8 mouse cellular contexts compared by ENCODE assay signal in the genomic region with DNA sequence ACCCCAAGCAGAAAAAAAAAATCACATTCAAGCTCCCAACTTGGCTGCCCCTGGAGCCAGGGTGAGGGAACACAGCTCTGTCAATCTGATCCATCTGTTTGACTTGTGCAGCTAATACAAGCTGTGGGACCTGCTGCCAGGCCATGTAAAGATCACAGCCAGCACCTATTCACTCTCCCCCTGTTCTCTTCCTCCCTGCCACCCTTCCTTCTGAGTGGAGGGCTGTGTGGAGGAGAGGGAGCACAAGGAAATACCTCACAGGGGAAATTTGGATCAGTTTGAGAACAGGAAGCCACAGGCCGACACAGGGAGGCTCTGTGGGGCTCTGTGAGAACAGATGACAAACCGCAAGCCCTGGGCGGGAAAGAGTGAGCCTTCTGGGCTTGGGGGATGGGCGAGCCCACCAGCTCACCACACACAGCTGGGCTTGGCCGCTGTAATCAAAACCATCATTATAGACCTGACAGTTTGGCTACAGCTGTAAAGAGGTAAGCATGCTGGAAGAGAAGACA. TPM values are rescaled to one million over a fixed set of nuclear protein-coding genes. Genes with fewer than 3 reads are reported as not detected.
DNase-seq lines count a peak whose midpoint lies in the region; ATAC-seq and TF ChIP-seq lines count a peak whose summit lies in the region.

No protein-coding gene starts in this region.

- no peak for TF ChIP-seq CTCF in E14TG2a.4 (conservative IDR thresholded peaks at IDR 0.05; ENCODE audit: low read length)

- peak overlapping the region; percentile 27; the same call in 1 of the 2 replicates for H3K27ac ChIP-seq in forebrain, embryonic 11.5 days (ENCODE audit: low read depth, low read length)
- H3K27ac ChIP-seq in limb, embryonic 11.5 days (replicated peaks; ENCODE audit: low read depth, low read length): peak overlapping the region; percentile 70
- peak overlapping the region; percentile 71; the same call in 1 of the 2 replicates for H3K27ac ChIP-seq in neural tube, embryonic 11.5 days (ENCODE audit: low read depth, low read length)

- peak overlapping the region; percentile 57 for H3K4me3 ChIP-seq in E14TG2a.4 (replicated peaks; ENCODE audit: low read length)
- H3K4me3 ChIP-seq in forebrain, embryonic 11.5 days (ENCODE audit: low read depth, low read length): no peak overlapping the region
- H3K4me3 ChIP-seq in limb, embryonic 11.5 days (ENCODE audit: low read depth, low read length): no peak overlapping the region
- H3K4me3 ChIP-seq in neural tube, embryonic 11.5 days (ENCODE audit: low read depth, low read length): no peak overlapping the region

- peak; percentile 13 to 33 for DNase-seq in heart, adult 18-20 months
- DNase-seq in heart, adult 9 months (ENCODE audit: low spot score in 2 of 2): no peak
- peak; percentile 77 for DNase-seq in forebrain, embryonic 11.5 days (ENCODE audit: low spot score)
- peak; percentile 88 for DNase-seq in limb, embryonic 11.5 days (ENCODE audit: low spot score)
- peak; percentile 77 for DNase-seq in neural tube, embryonic 11.5 days (ENCODE audit: low spot score)
- no peak for DNase-seq in frontal cortex, postnatal 36 days (ENCODE audit: low spot score in 2 of 2)
- no peak for DNase-seq in right cerebral cortex, postnatal 4 days

- peak overlapping the region; percentile 37 for H3K9ac ChIP-seq in forebrain, embryonic 11.5 days (ENCODE audit: low read length)
- H3K9ac ChIP-seq in limb, embryonic 11.5 days (ENCODE audit: low read length): no peak overlapping the region
- peak overlapping the region; percentile 30 for H3K9ac ChIP-seq in neural tube, embryonic 11.5 days (ENCODE audit: low read length)

- H3K4me1 ChIP-seq in E14TG2a.4 (replicated peaks; ENCODE audit: low read depth, low read length): peaks cover 96% of the 10 kb centered on the region
- H3K4me1 ChIP-seq in forebrain, embryonic 11.5 days (replicated peaks; ENCODE audit: control insufficient read depth, insufficient read depth, low read length): peaks cover 29% of the 10 kb centered on the region
- peaks cover 68% of the 10 kb centered on the region for H3K4me1 ChIP-seq in limb, embryonic 11.5 days (ENCODE audit: control insufficient read depth, insufficient read depth, low read length)
- peaks cover 51% of the 10 kb centered on the region for H3K4me1 ChIP-seq in neural tube, embryonic 11.5 days (ENCODE audit: control insufficient read depth, insufficient read depth, low read length)

- H3K4me2 ChIP-seq in forebrain, embryonic 11.5 days (ENCODE audit: low read depth, low read length, severe bottlenecking): no peak overlapping the region
- H3K4me2 ChIP-seq in limb, embryonic 11.5 days (ENCODE audit: low read depth, severe bottlenecking): peak overlapping the region; percentile 2; the same call in 1 of the 2 replicates
- no peak overlapping the region for H3K4me2 ChIP-seq in neural tube, embryonic 11.5 days (ENCODE audit: low read depth)

- peak; percentile 42 for ATAC-seq in forebrain, embryonic 11.5 days (replicated peaks; ENCODE audit: low FRiP score)
- ATAC-seq in limb, embryonic 11.5 days (ENCODE audit: insufficient number of reproducible peaks, low FRiP score, low TSS enrichment, low read depth): peak; percentile 78
- ATAC-seq in neural tube, embryonic 11.5 days (ENCODE audit: insufficient read depth, low FRiP score, low TSS enrichment): peak; percentile 49

- no peaks in the 10 kb centered on the region for H3K27me3 ChIP-seq in E14TG2a.4 (ENCODE audit: insufficient read depth, low read length)
- no peaks in the 10 kb centered on the region; the same call in 1 of the 2 replicates for H3K27me3 ChIP-seq in forebrain, embryonic 11.5 days (ENCODE audit: control insufficient read depth, insufficient read depth, low read length)
- H3K27me3 ChIP-seq in limb, embryonic 11.5 days (ENCODE audit: control insufficient read depth, insufficient read depth, low read length): no peaks in the 10 kb centered on the region
- no peaks in the 10 kb centered on the region for H3K27me3 ChIP-seq in neural tube, embryonic 11.5 days (ENCODE audit: control insufficient read depth, insufficient read depth, low read length)

- H3K9me3 ChIP-seq in E14TG2a.4 (ENCODE audit: low read length): no peaks in the 10 kb centered on the region
- H3K9me3 ChIP-seq in forebrain, embryonic 11.5 days (ENCODE audit: control insufficient read depth, low read length): no peaks in the 10 kb centered on the region
- no peaks in the 10 kb centered on the region for H3K9me3 ChIP-seq in limb, embryonic 11.5 days (ENCODE audit: control insufficient read depth, low read length)
- no peaks in the 10 kb centered on the region; the same call in 1 of the 2 replicates for H3K9me3 ChIP-seq in neural tube, embryonic 11.5 days (ENCODE audit: control insufficient read depth, low read length)

- WGBS in forebrain, embryonic 11.5 days: 10% methylated on average over 5 of the region's 5 CpGs
- 2% methylated on average over 5 of the region's 5 CpGs for WGBS in limb, embryonic 11.5 days
- 0% methylated on average over 5 of the region's 5 CpGs for WGBS in neural tube, embryonic 11.5 days

- H3K36me3 ChIP-seq in E14TG2a.4 (ENCODE audit: insufficient read depth, low read length): peaks cover 91% of the 10 kb centered on the region
- peaks cover 20% of the 10 kb centered on the region for H3K36me3 ChIP-seq in forebrain, embryonic 11.5 days (ENCODE audit: control insufficient read depth, insufficient read depth, low read length)
- H3K36me3 ChIP-seq in limb, embryonic 11.5 days (ENCODE audit: control insufficient read depth, insufficient read depth, low read length): peaks cover 26% of the 10 kb centered on the region
- peaks cover 14% of the 10 kb centered on the region for H3K36me3 ChIP-seq in neural tube, embryonic 11.5 days (ENCODE audit: control insufficient read depth, insufficient read depth, low read length)

RNA-seq across cellular contexts. Expression of a gene that starts 31.1 kb away (rescaled TPM):
- total RNA-seq in heart, adult 18-20 months (2021): 1 to 10 TPM; 3.8 to 5.0 TPM
- 20.4 and 22.5 TPM in 2 replicates for polyA plus RNA-seq in forebrain, embryonic 11.5 days (2014; fragmentation: Nextera tagmentation; extraction: Ambion mirVana)
- 24.9 and 25.5 TPM in 2 replicates for polyA plus RNA-seq in limb, embryonic 11.5 days (2014; fragmentation: Nextera tagmentation; extraction: Ambion mirVana)
- polyA plus RNA-seq in neural tube, embryonic 11.5 days (2014; fragmentation: Nextera tagmentation; extraction: Ambion mirVana): 22.2 and 26.3 TPM in 2 replicates

RNA-seq across cellular contexts. Expression of a gene that starts 45.2 kb away (rescaled TPM):
- total RNA-seq in heart, adult 18-20 months (2021): 10 to 100 TPM in 1 of 2 experiments, 1 to 10 TPM in 1; 9.8 to 10.1 TPM
- polyA plus RNA-seq in forebrain, embryonic 11.5 days (2014; fragmentation: Nextera tagmentation; extraction: Ambion mirVana): 25.1 and 26.0 TPM in 2 replicates
- 25.6 and 27.4 TPM in 2 replicates for polyA plus RNA-seq in limb, embryonic 11.5 days (2014; fragmentation: Nextera tagmentation; extraction: Ambion mirVana)
- 22.8 and 24.2 TPM in 2 replicates for polyA plus RNA-seq in neural tube, embryonic 11.5 days (2014; fragmentation: Nextera tagmentation; extraction: Ambion mirVana)

Comparison
In these comparisons a context has a peak if more than half of its experiments do, and no peak if none do; other contexts are left out.
1. DNase-seq: peak in heart, adult 18-20 months (2 of 2), forebrain, embryonic 11.5 days (single experiment), limb, embryonic 11.5 days (single experiment) and neural tube, embryonic 11.5 days (single experiment); none in heart, adult 9 months (0 of 2), frontal cortex, postnatal 36 days (0 of 2) and right cerebral cortex, postnatal 4 days (single experiment).
2. Peak in every context shown above with its lines, with median percentiles within 50 percentile points of each other: ATAC-seq and H3K27ac ChIP-seq.